Mouse (Mus musculus) heart, embryonic 16.5 days (tissue): ENCODE measurements around the gene Pdzd8. TPM values are rescaled to one million over a fixed set of nuclear protein-coding genes. Genes with fewer than 3 reads are reported as not detected.

ENCODE experiments used
- ATAC-seq: fragments of 200-750 bp; cut with Nextera tagmentation; replicated peaks from 2 replicates; pipeline ENCODE4 v1.8.0; 2017; ENCODE audit warnings: moderate number of reproducible peaks; ENCODE audit not compliant: insufficient read depth, low FRiP score; ENCODE audit errors: extremely low read depth
- H3K27ac ChIP-seq: fragments of 300-500 bp; sonication (generic); 2 replicates; pipeline ENCODE4 v1.5.1; 2014; ENCODE audit warnings: mild to moderate bottlenecking, low read length, control low read depth, moderate library complexity
- H3K27me3 ChIP-seq: fragments of 300-500 bp; sonication (generic); 2 replicates; pipeline ENCODE4 v1.6.1; 2014; ENCODE audit warnings: low read length, mixed read lengths; ENCODE audit not compliant: control insufficient read depth, insufficient read depth
- H3K36me3 ChIP-seq: fragments of 300-500 bp; sonication (generic); 2 replicates; pipeline ENCODE4 v1.6.1; 2014; ENCODE audit not compliant: control insufficient read depth, insufficient read depth
- H3K4me1 ChIP-seq: fragments of 300-500 bp; sonication (generic); 2 replicates; pipeline ENCODE4 v1.6.1; 2014; ENCODE audit warnings: low read length, mixed read lengths; ENCODE audit not compliant: control insufficient read depth, insufficient read depth
- H3K4me2 ChIP-seq: fragments of 300-500 bp; sonication (generic); 2 replicates; pipeline ENCODE4 v1.6.1; 2014; ENCODE audit warnings: low read depth, mild to moderate bottlenecking, control low read depth, low read length
- H3K4me3 ChIP-seq: fragments of 300-500 bp; sonication (generic); 2 replicates; pipeline ENCODE4 v1.5.1; 2014; ENCODE audit warnings: mild to moderate bottlenecking, control low read depth, low read length
- H3K9ac ChIP-seq: fragments of 300-500 bp; sonication (generic); 2 replicates; pipeline ENCODE4 v1.6.1; 2014; ENCODE audit warnings: low read length, control low read depth
- H3K9me3 ChIP-seq: fragments of 300-500 bp; sonication (generic); replicated peaks from 2 replicates; pipeline ENCODE4 v1.6.1; 2016; ENCODE audit warnings: low read length; ENCODE audit not compliant: control insufficient read depth
- WGBS: fragments of 180-500 bp; shearing (Covaris S2); extraction: QIAGEN DNeasy Blood & Tissue Kit; methylation state at CpG from one replicate; pipeline ENCODE4 v1.1.7; 2014; 5-methylcytosine and 5-hydroxymethylcytosine counted together
- polyA plus RNA-seq: library from polyadenylated mRNA; unstranded; fragments of >200 nt; fragmentation: Nextera tagmentation; extraction: Ambion mirVana; gene quantifications from 2 replicates; pipeline ENCODE4 v1.2.1, GENCODE M21; 2015

Pdzd8 gene
- polyA plus RNA-seq, 1 experiment from 2014 or later, result 6.1 TPM

- H3K9ac ChIP-seq, result no peak overlapping the region
- H3K27ac ChIP-seq, result no peak overlapping the region
- peaks cover 6% of the 10 kb centered on the region; the same call in 1 of the 2 replicates for H3K27me3 ChIP-seq
- ATAC-seq, result no peak
- H3K9me3 ChIP-seq, result no peaks in the 10 kb centered on the region
- H3K36me3 ChIP-seq, result no peaks in the 10 kb centered on the region
- peaks cover 4% of the 10 kb centered on the region for H3K4me1 ChIP-seq
- WGBS, result 15% methylated on average over 4 of the region's 4 CpGs
- no peak overlapping the region for H3K4me3 ChIP-seq
- H3K4me2 ChIP-seq, result no peak overlapping the region
Observed at GRCm38 (mm10) chr19:59359202-59359601, 13.6 kb upstream of the Pdzd8 start.

GRCm38 (mm10) chr19:59357878-59358277, 12.3 kb upstream of the Pdzd8 start:
- H3K4me2 ChIP-seq, result no peak overlapping the region
- no peak for ATAC-seq
- H3K9me3 ChIP-seq, result no peaks in the 10 kb centered on the region
- H3K36me3 ChIP-seq, result no peaks in the 10 kb centered on the region
- peaks cover 4% of the 10 kb centered on the region for H3K4me1 ChIP-seq
- H3K27me3 ChIP-seq, result peaks cover 9% of the 10 kb centered on the region; the same call in 1 of the 2 replicates
- H3K9ac ChIP-seq, result no peak overlapping the region
- H3K4me3 ChIP-seq, result no peak overlapping the region
- H3K27ac ChIP-seq, result no peak overlapping the region
- 81% methylated on average over 4 of the region's 4 CpGs for WGBS

- no peak overlapping the region for H3K9ac ChIP-seq
- H3K27ac ChIP-seq, result no peak overlapping the region
- 43% methylated on average over 14 of the region's 14 CpGs for WGBS
- peaks cover 15% of the 10 kb centered on the region for H3K27me3 ChIP-seq
- H3K4me2 ChIP-seq, result no peak overlapping the region
- no peak overlapping the region for H3K4me3 ChIP-seq
- peaks cover 7% of the 10 kb centered on the region for H3K4me1 ChIP-seq
- H3K36me3 ChIP-seq, result no peaks in the 10 kb centered on the region
- no peaks in the 10 kb centered on the region for H3K9me3 ChIP-seq
- ATAC-seq, result no peak
Observed at GRCm38 (mm10) chr19:59356843-59357595, 11.4 kb upstream of the Pdzd8 start.

- no peaks in the 10 kb centered on the region for H3K9me3 ChIP-seq
- ATAC-seq, result no peak
- H3K36me3 ChIP-seq, result no peaks in the 10 kb centered on the region
- H3K27me3 ChIP-seq, result peaks cover 15% of the 10 kb centered on the region
- 76% methylated on average over 3 of the region's 3 CpGs for WGBS
- peaks cover 7% of the 10 kb centered on the region for H3K4me1 ChIP-seq
- no peak overlapping the region for H3K9ac ChIP-seq
- no peak overlapping the region for H3K4me3 ChIP-seq
- no peak overlapping the region for H3K4me2 ChIP-seq
- no peak overlapping the region for H3K27ac ChIP-seq
Observed at GRCm38 (mm10) chr19:59356388-59356787, 10.8 kb upstream of the Pdzd8 start.

- ATAC-seq, result no peak
- H3K9ac ChIP-seq, result no peak overlapping the region
- H3K4me2 ChIP-seq, result no peak overlapping the region
- peaks cover 7% of the 10 kb centered on the region for H3K4me1 ChIP-seq
- H3K27me3 ChIP-seq, result peaks cover 18% of the 10 kb centered on the region
- H3K27ac ChIP-seq, result no peak overlapping the region
- no peak overlapping the region for H3K4me3 ChIP-seq
- no peaks in the 10 kb centered on the region for H3K36me3 ChIP-seq
- no peaks in the 10 kb centered on the region for H3K9me3 ChIP-seq
- 31% methylated on average over 2 of the region's 2 CpGs for WGBS
Observed at GRCm38 (mm10) chr19:59354906-59355305, 9.3 kb upstream of the Pdzd8 start.

- ATAC-seq, result no peak
- no peak overlapping the region for H3K27ac ChIP-seq
- no peak overlapping the region for H3K9ac ChIP-seq
- no peak overlapping the region for H3K4me3 ChIP-seq
- peaks cover 15% of the 10 kb centered on the region for H3K27me3 ChIP-seq
- WGBS, result 23% methylated on average over 3 of the region's 3 CpGs
- H3K4me1 ChIP-seq, result peaks cover 7% of the 10 kb centered on the region
- no peaks in the 10 kb centered on the region for H3K9me3 ChIP-seq
- H3K4me2 ChIP-seq, result no peak overlapping the region
- H3K36me3 ChIP-seq, result no peaks in the 10 kb centered on the region
Observed at GRCm38 (mm10) chr19:59352760-59353159, 7.2 kb upstream of the Pdzd8 start.

- H3K4me1 ChIP-seq, result peaks cover 4% of the 10 kb centered on the region; the same call in 1 of the 2 replicates
- no peak overlapping the region for H3K9ac ChIP-seq
- ATAC-seq, result no peak
- H3K36me3 ChIP-seq, result no peaks in the 10 kb centered on the region
- WGBS, result 42% methylated on average over 15 of the region's 15 CpGs
- peaks cover 12% of the 10 kb centered on the region for H3K27me3 ChIP-seq
- no peak overlapping the region for H3K4me2 ChIP-seq
- H3K4me3 ChIP-seq, result no peak overlapping the region
- H3K27ac ChIP-seq, result no peak overlapping the region
- no peaks in the 10 kb centered on the region for H3K9me3 ChIP-seq
Observed at GRCm38 (mm10) chr19:59351151-59351889, 5.7 kb upstream of the Pdzd8 start.

GRCm38 (mm10) chr19:59350273-59350903, 4.8 kb upstream of the Pdzd8 start:
- Histone ChIP-seq H3K4me3 (no peak overlapping the region), H3K27ac (no peak overlapping the region), H3K9ac (no peak overlapping the region), H3K4me1 (peaks cover 6% of the 10 kb centered on the region; the same call in 1 of the 2 replicates), H3K36me3 (no peaks in the 10 kb centered on the region), H3K27me3 (peaks cover 12% of the 10 kb centered on the region), H3K9me3 (no peaks in the 10 kb centered on the region), H3K4me2 (no peak overlapping the region)
- 75% methylated on average over 7 of the region's 7 CpGs for WGBS
- ATAC-seq, result no peak
